8 mouse cellular contexts compared by ENCODE assay signal in genomic region chr3:123138274-123139003, GRCm38 (mm10).
DNase-seq lines count a peak whose midpoint lies in the region; ATAC-seq lines count a peak whose summit lies in the region.

No protein-coding gene starts in this region.

- H3K9me3 ChIP-seq in midbrain, embryonic 11.5 days (ENCODE audit: control insufficient read depth, low read length), result no peaks in the 10 kb centered on the region
- H3K9me3 ChIP-seq in midbrain, embryonic 16.5 days (replicated peaks; ENCODE audit: control insufficient read depth, low read length, poor library complexity, severe bottlenecking), result no peaks in the 10 kb centered on the region

- no peaks in the 10 kb centered on the region for H3K36me3 ChIP-seq in midbrain, embryonic 11.5 days (ENCODE audit: control insufficient read depth, insufficient read depth, low read length)
- no peaks in the 10 kb centered on the region for H3K36me3 ChIP-seq in midbrain, embryonic 16.5 days (ENCODE audit: control insufficient read depth, insufficient read depth, low read length)

- H3K4me1 ChIP-seq in midbrain, embryonic 11.5 days (ENCODE audit: control insufficient read depth, insufficient read depth, low read length), result no peaks in the 10 kb centered on the region
- no peaks in the 10 kb centered on the region for H3K4me1 ChIP-seq in midbrain, embryonic 16.5 days (ENCODE audit: control insufficient read depth, insufficient read depth, low read length)
- peaks cover 7% of the 10 kb centered on the region for H3K4me1 ChIP-seq in brown adipose tissue, adult 24 weeks (ENCODE audit: control insufficient read depth, insufficient read depth, insufficient read length, low read length)

- DNase-seq in midbrain, embryonic 11.5 days (ENCODE audit: low spot score, missing footprints), result peak; percentile 82
- peak; percentile 77 for DNase-seq in heart, postnatal 36 days
- peak; percentile 81 for DNase-seq in lung, postnatal 25 days (ENCODE audit: low spot score)
- DNase-seq in spleen, postnatal 14 days (ENCODE audit: low spot score in 2 of 2), result no peak
- DNase-seq in neural tube, embryonic 10.5 days (ENCODE audit: extremely low spot score, low spot score), result no peak

- H3K27ac ChIP-seq in midbrain, embryonic 11.5 days (ENCODE audit: low read depth, low read length), result no peak overlapping the region
- no peak overlapping the region for H3K27ac ChIP-seq in midbrain, embryonic 16.5 days (ENCODE audit: low read length)
- H3K27ac ChIP-seq in brown adipose tissue, adult 24 weeks (replicated peaks; ENCODE audit: low read depth, low read length), result peak overlapping the region; percentile 82

- H3K9ac ChIP-seq in midbrain, embryonic 11.5 days (ENCODE audit: low read length), result no peak overlapping the region
- H3K9ac ChIP-seq in midbrain, embryonic 16.5 days (ENCODE audit: low read depth, low read length), result no peak overlapping the region

- no peak overlapping the region for H3K4me2 ChIP-seq in midbrain, embryonic 11.5 days
- no peak overlapping the region for H3K4me2 ChIP-seq in midbrain, embryonic 16.5 days (ENCODE audit: low read length)

- no peaks in the 10 kb centered on the region for H3K27me3 ChIP-seq in midbrain, embryonic 11.5 days (ENCODE audit: control insufficient read depth, insufficient read depth, low read length)
- H3K27me3 ChIP-seq in midbrain, embryonic 16.5 days (ENCODE audit: control insufficient read depth, insufficient read depth, low read depth, low read length), result no peaks in the 10 kb centered on the region

- intact Hi-C loops in heart, postnatal 36 days (cut with DNase I), result no loop called here

- WGBS in midbrain, embryonic 11.5 days, result 67% methylated on average over 6 of the region's 6 CpGs
- 54% methylated on average over 6 of the region's 6 CpGs for WGBS in midbrain, embryonic 16.5 days

- H3K4me3 ChIP-seq in midbrain, embryonic 11.5 days (ENCODE audit: low read depth, low read length), result no peak overlapping the region
- no peak overlapping the region for H3K4me3 ChIP-seq in midbrain, embryonic 16.5 days (ENCODE audit: low read depth, low read length)
- H3K4me3 ChIP-seq in brown adipose tissue, adult 24 weeks (ENCODE audit: insufficient read depth, low read depth, low read length), result no peak overlapping the region

- no peak for ATAC-seq in midbrain, embryonic 11.5 days (ENCODE audit: low FRiP score)
- no peak for ATAC-seq in midbrain, embryonic 16.5 days
- ATAC-seq in erythroid progenitor cell, adult 5-6 weeks (replicated peaks; ENCODE audit: low FRiP score, poor library complexity, severe bottlenecking), result no peak

Comparison
In these comparisons a context has a peak if more than half of its experiments do, and no peak if none do; other contexts are left out.
1. DNase-seq: peak in midbrain, embryonic 11.5 days (single experiment), heart, postnatal 36 days (2 of 2) and lung, postnatal 25 days (single experiment); none in spleen, postnatal 14 days (0 of 2) and neural tube, embryonic 10.5 days (single experiment).